Mouse (Mus musculus): ENCODE measurements around the gene Slf2. TPM values are rescaled to one million over a fixed set of nuclear protein-coding genes. Genes with fewer than 3 reads are reported as not detected.

Slf2 gene
- polyA plus RNA-seq, 1 experiment from 2014 or later, result 35.5 TPM

GRCm38 (mm10) chr19:44992246-44992645 lies 61.3 kb downstream of the Slf2 start:
- H3K9ac ChIP-seq (ENCODE audit: low read length), result no peak overlapping the region
- H3K27ac ChIP-seq (ENCODE audit: low read length), result no peak overlapping the region
- 0 out of 2 replicates have a peak overlapping the region, but pooled peaks have one; percentile 9 for H3K4me2 ChIP-seq (ENCODE audit: low read depth, low read length)
- H3K27me3 ChIP-seq (ENCODE audit: control insufficient read depth, insufficient read depth, low read length), result no peaks in the 10 kb centered on the region
- H3K4me1 ChIP-seq (ENCODE audit: control insufficient read depth, insufficient read depth, low read length), result peaks cover 14% of the 10 kb centered on the region
- no peaks in the 10 kb centered on the region for H3K9me3 ChIP-seq (replicated peaks; ENCODE audit: control insufficient read depth, low read length)
- H3K4me3 ChIP-seq (ENCODE audit: low read length), result no peak overlapping the region
- WGBS, result 45% methylated on average over 7 of the region's 7 CpGs
- no peak for ATAC-seq (replicated peaks; ENCODE audit: extremely low read depth, insufficient read depth, low FRiP score)
- no peaks in the 10 kb centered on the region for H3K36me3 ChIP-seq (ENCODE audit: control insufficient read depth, insufficient read depth)

- H3K4me3 ChIP-seq (ENCODE audit: low read length), result no peak overlapping the region
These were observed 61.8 kb downstream of the Slf2 start for GRCm38 (mm10) chr19:44992712-44993111.

GRCm38 (mm10) chr19:44997786-44998185 lies 66.8 kb downstream of the Slf2 start:
- Histone ChIP-seq H3K36me3 (ENCODE audit: control insufficient read depth, insufficient read depth) (no peaks in the 10 kb centered on the region), H3K4me3 (ENCODE audit: low read length) (no peak overlapping the region), H3K27ac (ENCODE audit: low read length) (no peak overlapping the region), H3K9me3 (replicated peaks; ENCODE audit: control insufficient read depth, low read length) (no peaks in the 10 kb centered on the region), H3K4me2 (ENCODE audit: low read depth, low read length) (no peak overlapping the region), H3K9ac (ENCODE audit: low read length) (no peak overlapping the region), H3K27me3 (ENCODE audit: control insufficient read depth, insufficient read depth, low read length) (no peaks in the 10 kb centered on the region), H3K4me1 (ENCODE audit: control insufficient read depth, insufficient read depth, low read length) (no peaks in the 10 kb centered on the region)
- no peak for ATAC-seq (replicated peaks; ENCODE audit: extremely low read depth, insufficient read depth, low FRiP score)
- WGBS, result 85% methylated on average over 11 of the region's 11 CpGs

More at GRCm38 (mm10) chr19:44992712-44993111, 61.8 kb downstream of the Slf2 start:
- Histone ChIP-seq H3K9ac (ENCODE audit: low read length) (no peak overlapping the region), H3K4me2 (ENCODE audit: low read depth, low read length) (no peak overlapping the region), H3K4me1 (ENCODE audit: control insufficient read depth, insufficient read depth, low read length) (peaks cover 14% of the 10 kb centered on the region), H3K27ac (ENCODE audit: low read length) (no peak overlapping the region), H3K27me3 (ENCODE audit: control insufficient read depth, insufficient read depth, low read length) (no peaks in the 10 kb centered on the region), H3K9me3 (replicated peaks; ENCODE audit: control insufficient read depth, low read length) (no peaks in the 10 kb centered on the region), H3K36me3 (ENCODE audit: control insufficient read depth, insufficient read depth) (no peaks in the 10 kb centered on the region)
- WGBS, result 52% methylated on average over 7 of the region's 7 CpGs
- ATAC-seq (replicated peaks; ENCODE audit: extremely low read depth, insufficient read depth, low FRiP score), result no peak

DNA sequence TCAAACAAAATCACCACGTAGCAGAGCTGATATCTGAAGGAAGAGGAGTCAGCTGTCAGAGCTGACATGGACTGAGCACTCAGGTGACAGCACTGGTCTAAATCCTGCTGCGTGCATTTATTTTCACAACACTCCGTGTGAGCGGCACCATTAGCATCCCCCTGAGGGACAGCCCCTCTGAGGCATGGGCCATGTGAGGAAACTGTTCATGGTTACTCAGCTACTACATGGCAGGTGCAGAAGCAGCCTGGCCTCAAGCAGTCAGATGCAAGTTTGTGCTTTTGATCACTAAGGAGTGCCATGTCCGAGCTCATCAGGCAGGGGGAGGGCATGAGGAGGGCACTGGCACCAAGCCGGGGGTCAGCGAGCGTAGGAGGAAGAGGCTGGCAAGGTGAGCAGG lies 68.7 kb downstream of the Slf2 start:
- Histone ChIP-seq H3K27me3 (ENCODE audit: control insufficient read depth, insufficient read depth, low read length) (no peaks in the 10 kb centered on the region), H3K4me2 (ENCODE audit: low read depth, low read length) (no peak overlapping the region), H3K36me3 (ENCODE audit: control insufficient read depth, insufficient read depth) (peaks cover 10% of the 10 kb centered on the region), H3K9me3 (replicated peaks; ENCODE audit: control insufficient read depth, low read length) (no peaks in the 10 kb centered on the region), H3K27ac (ENCODE audit: low read length) (no peak overlapping the region), H3K4me3 (ENCODE audit: low read length) (no peak overlapping the region), H3K9ac (ENCODE audit: low read length) (no peak overlapping the region), H3K4me1 (ENCODE audit: control insufficient read depth, insufficient read depth, low read length) (no peaks in the 10 kb centered on the region)
- WGBS, result 82% methylated on average over 8 of the region's 8 CpGs
- ATAC-seq (replicated peaks; ENCODE audit: extremely low read depth, insufficient read depth, low FRiP score), result no peak

- 62% methylated on average over 3 of the region's 3 CpGs for WGBS
- Histone ChIP-seq H3K4me1 (ENCODE audit: control insufficient read depth, insufficient read depth, low read length) (peaks cover 11% of the 10 kb centered on the region), H3K36me3 (ENCODE audit: control insufficient read depth, insufficient read depth) (peaks cover 10% of the 10 kb centered on the region), H3K9ac (ENCODE audit: low read length) (no peak overlapping the region), H3K27ac (ENCODE audit: low read length) (no peak overlapping the region), H3K9me3 (replicated peaks; ENCODE audit: control insufficient read depth, low read length) (no peaks in the 10 kb centered on the region), H3K27me3 (ENCODE audit: control insufficient read depth, insufficient read depth, low read length) (no peaks in the 10 kb centered on the region), H3K4me2 (ENCODE audit: low read depth, low read length) (no peak overlapping the region), H3K4me3 (ENCODE audit: low read length) (no peak overlapping the region)
- no peak for ATAC-seq (replicated peaks; ENCODE audit: extremely low read depth, insufficient read depth, low FRiP score)
These were observed 71.3 kb downstream of the Slf2 start for GRCm38 (mm10) chr19:45002301-45002700.

- Histone ChIP-seq H3K4me1 (ENCODE audit: control insufficient read depth, insufficient read depth, low read length) (peaks cover 24% of the 10 kb centered on the region), H3K4me2 (ENCODE audit: low read depth, low read length) (no peak overlapping the region), H3K27me3 (ENCODE audit: control insufficient read depth, insufficient read depth, low read length) (no peaks in the 10 kb centered on the region), H3K9ac (ENCODE audit: low read length) (no peak overlapping the region), H3K9me3 (replicated peaks; ENCODE audit: control insufficient read depth, low read length) (no peaks in the 10 kb centered on the region), H3K27ac (ENCODE audit: low read length) (no peak overlapping the region), H3K4me3 (ENCODE audit: low read length) (no peak overlapping the region), H3K36me3 (ENCODE audit: control insufficient read depth, insufficient read depth) (peaks cover 10% of the 10 kb centered on the region)
- ATAC-seq (replicated peaks; ENCODE audit: extremely low read depth, insufficient read depth, low FRiP score), result no peak
- 73% methylated on average over 7 of the region's 7 CpGs for WGBS
These were observed 73.0 kb downstream of the Slf2 start for GRCm38 (mm10) chr19:45003740-45004516.

- no peaks in the 10 kb centered on the region for H3K27me3 ChIP-seq (ENCODE audit: control insufficient read depth, insufficient read depth, low read length)
- H3K4me2 ChIP-seq (ENCODE audit: low read depth, low read length), result peak within 1 kb of the TSS; percentile 81
- H3K27ac ChIP-seq (ENCODE audit: low read length), result peak within 1 kb of the TSS; percentile 89
- peaks cover 24% of the 10 kb centered on the region for H3K4me1 ChIP-seq (ENCODE audit: control insufficient read depth, insufficient read depth, low read length)
- whole genome bisulfite sequencing, result 9% methylated on average over 16 of the region's 16 CpGs
- ATAC-seq (replicated peaks; ENCODE audit: extremely low read depth, insufficient read depth, low FRiP score), result no peak
- peaks cover 18% of the 10 kb centered on the region for H3K36me3 ChIP-seq (ENCODE audit: control insufficient read depth, insufficient read depth)
- H3K4me3 ChIP-seq (ENCODE audit: low read length), result peak within 1 kb of the TSS; percentile 88
- no peaks in the 10 kb centered on the region for H3K9me3 ChIP-seq (replicated peaks; ENCODE audit: control insufficient read depth, low read length)
- H3K9ac ChIP-seq (ENCODE audit: low read length), result peak within 1 kb of the TSS; percentile 85
These were observed 74.5 kb downstream of the Slf2 start, which contains the start of gene Twnk for GRCm38 (mm10) chr19:45005444-45005843. Twnk (plus strand) TSS chr19:45005663.

GRCm38 (mm10) chr19:45005957-45006712 lies 75.2 kb downstream of the Slf2 start, which contains the start of gene Mrpl43:
Mrpl43 (minus strand) TSS chr19:45006442.
- H3K27ac ChIP-seq (ENCODE audit: low read length), result peak within 1 kb of the TSS; percentile 89

DNA sequence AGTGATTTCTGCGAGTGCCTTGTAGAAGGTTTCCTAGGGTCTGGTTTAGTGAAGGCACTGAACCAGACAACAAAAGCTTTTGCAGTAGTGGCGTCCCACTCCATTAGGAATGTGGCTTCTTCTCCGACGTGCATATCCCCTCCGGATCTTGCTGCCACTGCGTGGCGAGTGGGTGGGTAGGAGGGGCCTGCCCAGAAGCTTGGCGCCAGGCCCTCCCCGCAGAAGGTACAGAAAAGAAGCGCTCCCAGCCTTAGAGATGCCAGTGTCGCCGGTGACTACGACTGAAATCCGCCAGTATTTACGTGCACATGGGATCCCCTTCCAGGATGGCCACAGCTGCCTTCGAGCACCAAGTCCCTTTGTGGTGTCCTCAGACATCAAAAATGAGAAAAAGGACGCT lies 76.1 kb downstream of the Slf2 start:
- Histone ChIP-seq H3K4me2 (ENCODE audit: low read depth, low read length) (peak overlapping the region; percentile 81), H3K4me3 (ENCODE audit: low read length) (peak overlapping the region; percentile 88), H3K9ac (ENCODE audit: low read length) (peak overlapping the region; percentile 85), H3K27me3 (ENCODE audit: control insufficient read depth, insufficient read depth, low read length) (no peaks in the 10 kb centered on the region), H3K4me1 (ENCODE audit: control insufficient read depth, insufficient read depth, low read length) (peaks cover 24% of the 10 kb centered on the region), H3K36me3 (ENCODE audit: control insufficient read depth, insufficient read depth) (peaks cover 25% of the 10 kb centered on the region), H3K27ac (ENCODE audit: low read length) (peak overlapping the region; percentile 89), H3K9me3 (replicated peaks; ENCODE audit: control insufficient read depth, low read length) (no peaks in the 10 kb centered on the region)
- WGBS, result 27% methylated on average over 17 of the region's 17 CpGs
- ATAC-seq (replicated peaks; ENCODE audit: extremely low read depth, insufficient read depth, low FRiP score), result no peak

More at GRCm38 (mm10) chr19:45005957-45006712, 75.2 kb downstream of the Slf2 start, which contains the start of gene Mrpl43:
- Histone ChIP-seq H3K4me2 (ENCODE audit: low read depth, low read length) (peak within 1 kb of the TSS; percentile 81), H3K9ac (ENCODE audit: low read length) (peak within 1 kb of the TSS; percentile 85), H3K4me3 (ENCODE audit: low read length) (peak within 1 kb of the TSS; percentile 88), H3K4me1 (ENCODE audit: control insufficient read depth, insufficient read depth, low read length) (peaks cover 24% of the 10 kb centered on the region), H3K9me3 (replicated peaks; ENCODE audit: control insufficient read depth, low read length) (no peaks in the 10 kb centered on the region), H3K36me3 (ENCODE audit: control insufficient read depth, insufficient read depth) (peaks cover 21% of the 10 kb centered on the region), H3K27me3 (ENCODE audit: control insufficient read depth, insufficient read depth, low read length) (no peaks in the 10 kb centered on the region)
- under 1% methylated on average over 82 of the region's 82 CpGs for WGBS
- ATAC-seq (replicated peaks; ENCODE audit: extremely low read depth, insufficient read depth, low FRiP score), result peak; percentile 92
